Mouse (Mus musculus) forebrain, embryonic 13.5 days (tissue): ENCODE measurements around the gene Add1. TPM values are rescaled to one million over a fixed set of nuclear protein-coding genes. Genes with fewer than 3 reads are reported as not detected.

Source experiments
- ATAC-seq: fragments of 200-750 bp; cut with Nextera tagmentation; 2 replicates; pipeline ENCODE4 v1.8.0; 2017
- H3K27ac ChIP-seq: fragments of 300-500 bp; sonication (generic); 2 replicates; pipeline ENCODE4 v1.5.1; 2015; ENCODE audit warnings: inconsistent platforms, mild to moderate bottlenecking, moderate library complexity
- H3K27me3 ChIP-seq: fragments of 300-500 bp; sonication (generic); 2 replicates; pipeline ENCODE4 v1.6.1; 2015; ENCODE audit warnings: mild to moderate bottlenecking, inconsistent platforms
- H3K36me3 ChIP-seq: fragments of 300-500 bp; sonication (generic); 2 replicates; pipeline ENCODE4 v1.6.1; 2015; ENCODE audit warnings: mild to moderate bottlenecking, inconsistent platforms; ENCODE audit not compliant: poor library complexity, severe bottlenecking
- H3K4me1 ChIP-seq: fragments of 300-500 bp; sonication (generic); 2 replicates; pipeline ENCODE4 v1.6.1; 2015; ENCODE audit warnings: inconsistent platforms
- H3K4me2 ChIP-seq: fragments of 300-500 bp; sonication (generic); 2 replicates; pipeline ENCODE4 v1.6.1; 2015; ENCODE audit warnings: inconsistent platforms, mild to moderate bottlenecking, moderate library complexity
- H3K4me3 ChIP-seq: fragments of 300-500 bp; sonication (generic); 2 replicates; pipeline ENCODE4 v1.5.1; 2015; ENCODE audit warnings: mild to moderate bottlenecking, inconsistent platforms
- H3K9ac ChIP-seq: fragments of 300-500 bp; sonication (generic); 2 replicates; pipeline ENCODE4 v1.6.1; 2015; ENCODE audit warnings: mild to moderate bottlenecking, inconsistent platforms
- H3K9me3 ChIP-seq: fragments of 300-500 bp; sonication (generic); replicated peaks from 2 replicates; pipeline ENCODE4 v1.6.1; 2016; ENCODE audit warnings: inconsistent platforms
- WGBS: fragments of 180-500 bp; shearing (Covaris S2); methylation state at CpG from one replicate; pipeline ENCODE4 v1.1.7; 2015; 5-methylcytosine and 5-hydroxymethylcytosine counted together
- polyA plus RNA-seq: library from polyadenylated mRNA; unstranded; fragments of >200 nt; fragmentation: Nextera tagmentation; extraction: Ambion mirVana; gene quantifications from 2 replicates; pipeline ENCODE4 v1.2.1, GENCODE M21; 2015

Gene Add1
- polyA plus RNA-seq, 1 experiment from 2014 or later: 173 TPM

DNA sequence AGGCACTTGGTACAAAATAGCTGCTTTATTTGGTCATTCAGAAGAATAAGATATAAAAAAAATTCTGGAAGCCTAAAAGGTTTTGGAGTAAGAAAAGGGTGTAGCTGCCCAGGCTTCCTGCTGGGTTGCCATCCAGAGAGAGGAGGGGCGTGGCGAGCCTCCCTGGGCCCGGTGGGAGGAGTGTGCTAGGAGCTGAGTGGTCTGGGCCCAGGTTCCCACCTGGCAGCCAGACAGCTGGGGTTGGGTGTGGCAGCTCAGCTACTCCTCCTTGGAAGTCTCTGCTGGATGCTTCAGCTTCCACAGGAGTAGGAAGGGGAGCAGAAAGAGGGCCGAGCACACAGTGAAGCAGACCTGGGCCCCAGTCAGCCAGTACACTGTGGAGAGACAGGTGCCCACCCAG lies 60.2 kb downstream of the Add1 start:
- Histone ChIP-seq H3K9me3 (no peaks in the 10 kb centered on the region), H3K27ac (no peak overlapping the region), H3K27me3 (no peaks in the 10 kb centered on the region), H3K36me3 (peaks cover 81% of the 10 kb centered on the region), H3K9ac (no peak overlapping the region), H3K4me2 (no peak overlapping the region), H3K4me3 (no peak overlapping the region), H3K4me1 (peaks cover 23% of the 10 kb centered on the region)
- WGBS: 81% methylated on average over 4 of the region's 4 CpGs
- no peak for ATAC-seq

DNA sequence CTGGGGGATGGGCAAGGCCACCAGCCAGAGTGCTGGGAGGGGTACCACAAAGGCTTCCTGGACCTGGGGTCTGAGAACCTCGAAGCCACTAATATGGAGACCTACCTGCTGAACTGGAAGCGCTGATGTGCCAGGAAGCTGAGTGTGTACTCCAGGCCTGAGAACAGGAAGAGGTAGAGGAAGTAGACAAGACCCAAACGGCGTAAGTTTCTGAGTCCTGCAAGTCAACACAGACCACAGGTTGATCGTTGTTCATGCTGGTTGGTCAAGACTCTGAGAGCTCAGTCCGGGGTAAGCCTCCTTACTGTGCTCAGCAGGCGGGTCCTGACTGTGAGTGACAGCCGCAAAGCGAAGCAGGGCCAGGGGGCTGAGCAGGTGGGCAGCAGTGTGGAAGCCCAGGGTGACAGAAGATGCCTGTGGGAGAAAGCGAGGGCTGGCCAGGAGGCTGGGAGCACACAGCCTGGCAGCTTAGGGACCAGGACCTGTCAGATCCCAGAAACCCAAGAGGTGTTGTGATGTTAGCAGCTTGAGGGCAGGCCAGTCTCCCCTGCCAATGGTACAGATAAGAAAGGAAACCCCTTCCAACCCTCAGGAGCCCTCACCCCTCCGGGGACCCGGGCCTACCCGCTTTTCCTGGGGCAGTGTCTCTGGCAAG lies 61.4 kb downstream of the Add1 start:
- Histone ChIP-seq H3K4me3 (no peak overlapping the region), H3K4me2 (no peak overlapping the region), H3K36me3 (peaks cover 81% of the 10 kb centered on the region), H3K27ac (no peak overlapping the region; the same call in 1 of the 2 replicates), H3K27me3 (no peaks in the 10 kb centered on the region), H3K9ac (0 out of 2 replicates have a peak overlapping the region, but pooled peaks have one; percentile 7), H3K9me3 (no peaks in the 10 kb centered on the region), H3K4me1 (peaks cover 23% of the 10 kb centered on the region)
- WGBS: 91% methylated on average over 13 of the region's 13 CpGs
- no peak for ATAC-seq

DNA sequence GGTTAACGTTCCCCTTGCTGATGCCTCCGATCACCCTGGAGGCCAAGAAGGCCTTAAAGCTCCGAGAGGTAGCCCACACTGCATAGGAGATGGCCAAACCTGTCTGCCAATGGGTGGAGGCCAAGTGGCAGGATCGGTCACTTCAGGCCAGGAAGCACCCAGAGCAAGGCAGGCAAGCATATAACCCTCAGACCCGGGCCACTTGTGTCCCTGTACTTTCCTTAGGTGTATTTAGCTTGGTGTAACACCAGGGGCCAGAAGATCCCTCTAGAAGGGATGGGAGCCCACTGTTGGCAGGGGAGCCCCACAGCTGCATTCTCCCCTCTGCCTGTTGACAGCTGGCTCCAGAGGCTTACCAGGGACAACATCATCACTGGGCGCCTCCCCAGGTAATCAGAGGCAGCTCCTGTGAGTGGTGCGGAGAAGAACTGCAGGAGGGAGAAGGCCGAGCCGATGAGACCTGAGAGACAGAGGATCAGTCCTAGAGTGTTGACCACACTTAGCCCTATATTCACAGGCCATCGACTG lies 62.3 kb downstream of the Add1 start:
- H3K27ac ChIP-seq: peak overlapping the region; percentile 2; the same call in 1 of the 2 replicates
- ATAC-seq: no peak
- peaks cover 23% of the 10 kb centered on the region for H3K4me1 ChIP-seq
- H3K36me3 ChIP-seq: peaks cover 81% of the 10 kb centered on the region
- WGBS: 64% methylated on average over 10 of the region's 10 CpGs
- peak overlapping the region; percentile 61 for H3K4me3 ChIP-seq
- no peaks in the 10 kb centered on the region for H3K9me3 ChIP-seq
- no peaks in the 10 kb centered on the region for H3K27me3 ChIP-seq
- H3K9ac ChIP-seq: peak overlapping the region; percentile 81
- H3K4me2 ChIP-seq: peak overlapping the region; percentile 91

DNA sequence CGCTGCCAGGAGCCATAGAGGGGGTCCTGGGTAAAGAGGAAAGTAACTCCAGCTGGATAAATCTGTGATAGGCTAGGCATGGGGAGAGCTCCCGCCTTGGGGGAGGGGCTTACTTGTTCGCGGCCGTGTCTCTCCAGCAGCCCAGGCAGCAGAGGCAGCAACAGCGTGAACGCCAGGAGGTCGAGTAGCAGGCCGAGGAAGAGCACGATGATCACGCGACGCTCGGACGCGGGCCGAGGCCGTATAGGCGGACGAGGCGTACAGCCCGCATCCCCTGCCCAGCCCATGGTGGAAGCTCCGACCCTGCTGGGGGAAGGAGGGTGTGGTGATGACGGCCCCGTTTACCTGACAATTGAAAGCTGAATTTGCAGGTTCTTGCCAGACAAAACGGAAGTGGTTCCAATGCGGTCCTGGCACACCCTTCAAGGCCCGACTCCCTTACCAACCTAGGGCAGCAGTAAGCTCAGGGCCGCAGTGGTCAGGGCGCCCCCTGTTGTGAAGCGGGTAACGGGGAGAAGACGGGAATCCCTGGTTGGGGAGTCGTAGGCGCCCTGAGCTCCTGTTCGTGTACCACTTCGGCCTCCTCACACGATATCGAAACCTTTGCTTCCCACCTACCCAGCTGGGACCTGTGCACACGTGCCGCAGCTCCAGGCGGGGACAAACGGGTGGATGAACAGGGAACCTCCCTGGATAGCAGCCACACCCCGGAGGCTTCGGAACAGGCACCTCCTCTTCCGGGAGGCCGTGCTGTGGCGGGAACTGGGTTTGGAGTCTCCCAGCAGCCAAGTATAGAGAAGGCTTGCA lies 63.2 kb downstream of the Add1 start, which contains the start of gene Mfsd10:
Gene Mfsd10 (minus strand): TSS at position 732 of the 807 bp plus-strand sequence.
- Histone ChIP-seq H3K9me3 (no peaks in the 10 kb centered on the region), H3K36me3 (peaks cover 81% of the 10 kb centered on the region), H3K9ac (peak within 1 kb of the TSS; percentile 81), H3K4me2 (peak within 1 kb of the TSS; percentile 91), H3K4me3 (peak within 1 kb of the TSS; percentile 61), H3K27me3 (no peaks in the 10 kb centered on the region), H3K4me1 (peaks cover 23% of the 10 kb centered on the region), H3K27ac (peak within 1 kb of the TSS; percentile 84)
- peak; percentile 92 for ATAC-seq
- WGBS: under 1% methylated on average over 48 of the region's 48 CpGs

DNA sequence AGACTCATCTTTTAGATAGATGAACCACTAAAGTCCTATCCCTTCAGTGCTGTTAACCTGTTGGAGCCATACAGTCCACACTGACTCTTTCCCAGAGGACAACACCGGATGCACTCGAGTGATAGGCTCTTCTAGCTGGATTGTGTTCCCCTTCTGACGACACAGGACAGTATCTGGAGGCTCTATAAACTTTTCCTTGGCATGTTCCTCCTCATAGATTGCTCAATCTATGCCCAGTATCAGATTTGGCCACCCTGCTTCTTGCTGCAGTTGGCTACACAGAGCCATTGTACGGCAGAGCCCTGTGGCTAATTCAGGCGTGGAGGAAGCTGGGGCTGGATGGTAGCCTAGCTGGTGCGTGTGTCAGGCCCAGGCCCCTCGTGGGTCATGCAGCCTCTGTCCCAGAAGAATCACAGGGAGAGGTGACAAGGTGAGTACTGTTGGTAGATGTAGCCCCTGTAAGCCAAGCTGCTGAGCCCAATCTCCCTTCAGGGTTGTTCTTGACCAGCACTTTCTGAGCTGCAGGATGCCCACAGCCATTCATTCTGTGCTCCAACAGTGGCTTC lies 64.2 kb downstream of the Add1 start:
- Histone ChIP-seq H3K4me2 (peak overlapping the region; percentile 91), H3K4me3 (no peak overlapping the region), H3K27ac (no peak overlapping the region), H3K27me3 (no peaks in the 10 kb centered on the region), H3K4me1 (peaks cover 23% of the 10 kb centered on the region), H3K9me3 (no peaks in the 10 kb centered on the region), H3K36me3 (peaks cover 75% of the 10 kb centered on the region), H3K9ac (peak overlapping the region; percentile 81; the same call in 1 of the 2 replicates)
- ATAC-seq: no peak
- 82% methylated on average over 7 of the region's 7 CpGs for WGBS

DNA sequence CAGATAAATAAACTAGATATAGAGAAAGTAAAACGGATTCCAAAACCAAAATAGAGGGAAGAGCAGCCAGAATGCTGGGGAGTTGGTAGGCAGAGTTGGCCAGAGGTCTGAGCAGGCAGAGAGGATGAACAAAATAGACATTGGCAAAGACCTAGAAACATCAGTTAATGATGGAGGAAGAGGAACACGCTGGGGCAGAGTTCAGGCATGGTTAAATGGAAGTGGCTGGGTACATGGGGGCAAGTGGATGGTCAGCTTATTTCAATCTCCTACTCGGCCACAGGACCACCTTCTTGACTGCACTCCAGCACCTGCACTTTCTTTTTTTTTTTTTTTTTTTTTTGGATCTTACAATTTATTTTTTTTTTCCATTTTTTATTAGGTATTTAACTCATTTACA lies 68.5 kb downstream of the Add1 start:
- Histone ChIP-seq H3K4me2 (no peak overlapping the region), H3K9ac (no peak overlapping the region), H3K9me3 (no peaks in the 10 kb centered on the region), H3K27me3 (no peaks in the 10 kb centered on the region), H3K36me3 (peaks cover 90% of the 10 kb centered on the region), H3K4me3 (no peak overlapping the region), H3K27ac (no peak overlapping the region), H3K4me1 (0 out of 2 replicates have a peak, but pooled peaks cover 4% of the 10 kb centered on the region)
- WGBS: 81% methylated on average over 3 of the region's 3 CpGs
- ATAC-seq: no peak

DNA sequence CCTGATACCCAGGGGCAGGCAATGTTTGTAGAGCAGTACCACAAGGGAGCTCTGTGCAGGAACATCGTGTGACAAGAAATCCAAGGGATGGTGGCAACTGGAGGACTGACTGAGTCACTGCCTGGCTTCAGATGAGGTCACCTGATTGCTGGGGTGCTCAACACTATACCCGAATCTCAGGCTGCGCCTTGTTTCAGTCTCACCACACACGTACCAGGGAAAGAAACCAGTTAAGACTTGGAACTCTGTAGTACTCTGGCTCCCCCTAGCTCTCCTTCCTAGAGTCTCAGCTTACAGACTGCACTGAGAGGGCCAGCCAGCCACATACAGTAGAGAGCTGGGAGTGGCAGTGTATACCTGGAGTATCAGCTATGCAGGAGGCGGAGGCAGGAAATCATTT lies 69.5 kb downstream of the Add1 start:
- Histone ChIP-seq H3K4me2 (no peak overlapping the region), H3K4me3 (no peak overlapping the region), H3K36me3 (peaks cover 94% of the 10 kb centered on the region), H3K27ac (no peak overlapping the region), H3K4me1 (no peaks in the 10 kb centered on the region), H3K27me3 (no peaks in the 10 kb centered on the region), H3K9me3 (no peaks in the 10 kb centered on the region), H3K9ac (no peak overlapping the region)
- WGBS: 63% methylated on average over 5 of the region's 5 CpGs
- peak; percentile 68; the same call in 1 of the 2 replicates for ATAC-seq

DNA sequence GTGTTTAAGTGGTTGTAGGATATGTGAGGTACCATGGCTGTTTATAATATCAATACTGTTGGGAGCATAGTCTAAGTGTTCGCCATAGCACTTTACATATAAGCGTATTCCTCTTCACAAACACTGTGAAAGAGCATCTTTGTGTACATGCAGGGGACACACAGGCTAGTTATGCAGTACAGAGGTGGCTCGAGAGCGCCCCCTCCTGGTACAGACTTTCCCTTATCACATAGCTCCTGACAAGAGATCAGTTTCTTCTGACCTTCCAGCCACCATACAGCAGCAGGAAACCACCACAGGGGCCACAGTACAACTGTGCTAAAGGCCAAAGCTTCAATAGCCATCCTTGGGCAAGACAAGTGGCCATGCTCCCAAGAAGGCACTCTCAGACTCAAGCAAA lies 74.1 kb downstream of the Add1 start:
- Histone ChIP-seq H3K4me2 (no peak overlapping the region), H3K4me3 (no peak overlapping the region), H3K9ac (no peak overlapping the region), H3K27me3 (no peaks in the 10 kb centered on the region), H3K9me3 (no peaks in the 10 kb centered on the region), H3K27ac (no peak overlapping the region), H3K4me1 (no peaks in the 10 kb centered on the region), H3K36me3 (peaks cover 99% of the 10 kb centered on the region)
- 49% methylated on average over 4 of the region's 4 CpGs for WGBS
- 0 out of 2 replicates have a peak, but pooled peaks have one; percentile 38 for ATAC-seq

DNA sequence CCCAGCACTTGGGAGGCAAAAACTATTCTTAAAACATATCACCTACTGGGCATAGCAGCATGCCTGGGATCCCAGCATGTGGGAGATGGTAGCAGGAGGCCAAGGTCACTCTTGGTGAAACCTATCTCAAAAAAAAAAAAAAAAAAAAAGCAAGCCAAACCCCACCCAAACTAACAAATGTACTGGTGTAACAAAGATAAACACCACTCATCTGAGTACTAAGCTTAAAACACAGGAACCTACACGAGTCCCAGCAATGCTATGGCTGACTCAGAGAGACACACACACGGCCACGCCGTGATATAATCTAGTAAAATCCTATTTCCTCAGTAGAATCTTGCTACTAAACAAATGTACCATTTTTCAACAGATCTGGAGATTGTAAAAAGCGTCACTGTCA lies 79.5 kb downstream of the Add1 start:
- H3K4me2 ChIP-seq: no peak overlapping the region
- peaks cover 92% of the 10 kb centered on the region for H3K36me3 ChIP-seq
- WGBS: 92% methylated on average over 5 of the region's 5 CpGs
- no peak for ATAC-seq
- H3K27ac ChIP-seq: no peak overlapping the region
- no peak overlapping the region for H3K9ac ChIP-seq
- no peaks in the 10 kb centered on the region for H3K27me3 ChIP-seq
- no peaks in the 10 kb centered on the region for H3K9me3 ChIP-seq
- H3K4me3 ChIP-seq: no peak overlapping the region
- H3K4me1 ChIP-seq: no peaks in the 10 kb centered on the region

DNA sequence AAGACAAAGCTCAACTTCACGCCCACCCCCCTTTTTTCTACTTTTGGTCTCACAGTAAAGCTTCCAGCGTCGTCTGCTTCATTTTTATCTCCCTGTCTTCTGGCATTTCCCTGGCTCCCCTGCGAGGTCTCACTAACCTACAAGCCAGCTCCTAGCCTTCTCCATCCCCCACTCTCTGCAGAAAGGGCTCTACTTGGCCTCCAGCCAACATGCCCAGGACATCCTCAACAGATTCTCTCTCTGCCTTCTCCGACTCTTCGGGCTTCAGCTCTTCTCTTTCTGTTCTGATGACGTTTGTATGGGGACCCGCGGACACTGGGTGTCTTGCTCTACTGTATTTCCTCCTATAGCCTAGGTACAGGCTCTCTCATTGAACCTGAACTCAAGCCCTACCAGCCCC lies 81.4 kb downstream of the Add1 start:
- no peak for ATAC-seq
- H3K9me3 ChIP-seq: no peaks in the 10 kb centered on the region
- no peaks in the 10 kb centered on the region for H3K27me3 ChIP-seq
- peaks cover 8% of the 10 kb centered on the region for H3K4me1 ChIP-seq
- no peak overlapping the region for H3K27ac ChIP-seq
- no peak overlapping the region for H3K9ac ChIP-seq
- no peak overlapping the region for H3K4me2 ChIP-seq
- H3K4me3 ChIP-seq: no peak overlapping the region
- WGBS: 92% methylated on average over 9 of the region's 9 CpGs
- peaks cover 73% of the 10 kb centered on the region for H3K36me3 ChIP-seq

DNA sequence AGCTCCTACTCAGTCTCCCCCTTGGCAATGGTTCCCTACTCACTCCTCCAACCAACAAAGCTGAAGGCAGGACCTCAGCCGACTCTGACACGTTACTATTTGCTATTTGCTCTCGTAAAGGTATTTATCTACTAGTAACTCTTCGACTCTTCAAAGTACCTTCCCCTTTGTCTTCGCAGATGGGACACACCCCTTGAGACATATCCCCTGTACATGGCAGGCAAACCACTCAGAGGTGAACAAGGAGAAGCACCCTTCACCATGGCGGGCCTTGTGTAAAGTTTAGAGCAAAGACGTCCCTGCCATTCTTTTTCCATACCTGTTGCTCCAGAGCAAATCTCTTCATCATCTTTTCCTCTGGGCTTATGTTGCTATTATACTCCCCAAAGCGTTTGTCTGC lies 84.1 kb downstream of the Add1 start:
- peaks cover 8% of the 10 kb centered on the region for H3K4me1 ChIP-seq
- peaks cover 46% of the 10 kb centered on the region for H3K36me3 ChIP-seq
- 97% methylated on average over 8 of the region's 8 CpGs for WGBS
- no peak overlapping the region for H3K4me3 ChIP-seq
- no peak for ATAC-seq
- no peak overlapping the region for H3K4me2 ChIP-seq
- no peaks in the 10 kb centered on the region for H3K9me3 ChIP-seq
- no peak overlapping the region for H3K9ac ChIP-seq
- no peak overlapping the region for H3K27ac ChIP-seq
- no peaks in the 10 kb centered on the region for H3K27me3 ChIP-seq
